21 mouse cellular contexts compared by ENCODE assay signal in the genomic region with DNA sequence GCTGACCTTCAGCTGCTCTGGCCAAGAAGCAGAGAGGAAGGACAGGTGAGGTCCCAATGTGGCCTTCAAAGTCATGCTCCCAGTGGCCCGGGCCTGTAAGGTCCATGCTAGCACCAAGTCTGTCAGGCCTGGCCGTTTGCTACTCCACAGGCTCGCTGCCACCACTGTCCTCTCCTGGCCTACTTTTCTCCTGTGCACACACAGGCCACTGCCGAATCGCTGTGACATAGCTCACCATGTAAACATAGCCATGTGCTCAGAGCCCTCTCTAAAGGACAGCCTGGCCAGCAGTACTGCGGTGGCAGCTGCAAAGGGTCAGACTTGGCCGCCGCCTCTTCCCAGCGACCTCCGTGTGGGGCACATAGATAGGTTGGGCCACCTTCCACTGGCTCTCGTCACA. TPM values are rescaled to one million over a fixed set of nuclear protein-coding genes. Genes with fewer than 3 reads are reported as not detected.
"Had no signal": no experiment of that assay in that cellular context is flagged by ENCODE, and none has a peak within 500 bp of the region (broad histone marks: within the 10 kb centered on the region; RNA-seq: fewer than 3 reads in every experiment).

No protein-coding gene starts in this region.

- H3K4me2 ChIP-seq: liver, embryonic 15.5 days; lung, embryonic 15.5 days; midbrain, embryonic 11.5 days; midbrain, embryonic 13.5 days; midbrain, embryonic 15.5 days; neural tube, embryonic 12.5 days; stomach, embryonic 15.5 days had no signal

- H3K27ac ChIP-seq: liver, embryonic 15.5 days; lung, embryonic 15.5 days; macrophage; midbrain, embryonic 13.5 days; midbrain, embryonic 15.5 days; neural tube, embryonic 12.5 days; stomach, embryonic 15.5 days had no signal

- H3K4me3 ChIP-seq: liver, embryonic 15.5 days; lung, embryonic 15.5 days; megakaryocyte, embryonic 14.5 days; midbrain, embryonic 13.5 days; midbrain, embryonic 15.5 days; neural tube, embryonic 12.5 days; stomach, embryonic 15.5 days had no signal

- H3K9ac ChIP-seq: liver, embryonic 15.5 days; lung, embryonic 15.5 days; midbrain, embryonic 13.5 days; midbrain, embryonic 15.5 days; neural tube, embryonic 12.5 days; stomach, embryonic 15.5 days had no signal

- DNase-seq: lung, adult 2 months; lung, postnatal 14 days; lung, postnatal 36 days; right cerebral cortex, postnatal 14 days; thymus, adult 18-20 months; thymus, postnatal 14 days; thymus, postnatal 36 days had no signal

- ATAC-seq: lung, postnatal 0 days; midbrain, embryonic 13.5 days; midbrain, embryonic 15.5 days had no signal

- H3K9me3 ChIP-seq: liver, embryonic 15.5 days; lung, embryonic 15.5 days; megakaryocyte, embryonic 14.5 days; midbrain, embryonic 13.5 days; midbrain, embryonic 15.5 days; neural tube, embryonic 12.5 days; stomach, embryonic 15.5 days had no signal

- H3K27me3 ChIP-seq: liver, embryonic 15.5 days; lung, embryonic 15.5 days; megakaryocyte, embryonic 14.5 days; midbrain, embryonic 13.5 days; midbrain, embryonic 15.5 days; neural tube, embryonic 12.5 days; stomach, embryonic 15.5 days had no signal

RNA-seq across cellular contexts. Expression of a gene that starts 14.1 kb away (rescaled TPM):
- total RNA-seq: megakaryocyte progenitor cell, adult 5-6 weeks; monocyte, adult 5-6 weeks; neutrophil, adult 5-6 weeks had no signal
- polyA plus RNA-seq: liver, embryonic 15.5 days; macrophage; neural tube, embryonic 14.5 days had no signal

RNA-seq across cellular contexts. Expression of a gene that starts 16.4 kb away (rescaled TPM):
- total RNA-seq: monocyte, adult 5-6 weeks; neutrophil, adult 5-6 weeks had no signal
- polyA plus RNA-seq: macrophage had no signal
